Comparison of ENCODE assay signal across 9 mouse cellular contexts in the genomic region with DNA sequence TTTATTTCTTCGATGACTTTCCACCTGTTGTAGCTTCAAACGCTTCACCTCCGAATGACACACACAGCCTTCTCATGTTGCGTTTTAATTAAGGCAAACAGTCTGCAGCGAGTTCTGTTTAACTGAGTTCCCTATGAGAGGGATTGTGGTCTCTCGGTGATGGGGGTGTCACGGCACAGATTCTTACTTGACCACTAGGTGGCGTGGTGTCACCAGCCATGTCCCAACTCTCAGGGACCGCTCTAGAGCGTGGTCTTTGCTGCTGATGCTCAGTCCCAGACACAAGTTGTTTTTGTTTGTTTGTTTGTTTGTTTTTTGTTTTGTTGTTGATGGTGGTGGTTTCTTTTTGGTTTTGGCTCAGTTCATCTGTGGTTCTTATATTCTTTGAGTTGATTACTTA. TPM values are rescaled to one million over a fixed set of nuclear protein-coding genes. Genes with fewer than 3 reads are reported as not detected.
DNase-seq lines count a peak whose midpoint lies in the region; ATAC-seq and TF ChIP-seq lines count a peak whose summit lies in the region.
"Had no signal": no experiment of that assay in that cellular context is flagged by ENCODE, and none has a peak within 500 bp of the region (broad histone marks: within the 10 kb centered on the region; RNA-seq: fewer than 3 reads in every experiment).

No protein-coding gene starts in this region.

- peak; percentile 60 for DNase-seq in gastrocnemius, adult 2 months
- no peak for DNase-seq in gastrocnemius, postnatal 25 days
- peak; percentile 82 for DNase-seq in brain, embryonic 14.5 days (ENCODE audit: low read depth)
- DNase-seq in forebrain, embryonic 10.5 days (ENCODE audit: extremely low spot score, low spot score) = peak; percentile 58
- peak; percentile 53 to 67 for DNase-seq in layer of hippocampus, postnatal 14 days (ENCODE audit: low spot score in 2 of 2)
- peak; percentile 73 for DNase-seq in lung, postnatal 14 days
- peak; percentile 72 to 80 for DNase-seq in right cerebral cortex, postnatal 10 days (ENCODE audit: low spot score in 2 of 2)

- peak; percentile 87 for TF ChIP-seq CTCF in gastrocnemius, adult 2 months (IDR thresholded peaks at IDR 0.05)
- peak; percentile 94 for TF ChIP-seq CTCF in brain, embryonic 14.5 days (IDR thresholded peaks at IDR 0.05; ENCODE audit: borderline replicate concordance, extremely low read depth, insufficient read depth, insufficient read length)

- H3K36me3 ChIP-seq in forebrain, embryonic 10.5 days (replicated peaks) = peaks cover 84% of the 10 kb centered on the region
- H3K36me3 ChIP-seq in hindbrain, embryonic 13.5 days = peaks cover 76% of the 10 kb centered on the region

- intact Hi-C loops in gastrocnemius, adult 2 months (cut with DNase I) = loop anchor here (1.0 to 5.0 kb wide), 4 partner anchors 39 to 1089 kb away; no protein-coding TSS in a partner anchor

- WGBS in forebrain, embryonic 10.5 days = 20% methylated on average over 10 of the region's 10 CpGs
- 18% methylated on average over 10 of the region's 10 CpGs for WGBS in hindbrain, embryonic 13.5 days

- H3K9me3 ChIP-seq in forebrain, embryonic 10.5 days = no peaks in the 10 kb centered on the region
- no peaks in the 10 kb centered on the region for H3K9me3 ChIP-seq in hindbrain, embryonic 13.5 days
- H3K9me3 ChIP-seq: megakaryocyte, embryonic 14.5 days had no signal

- no peak overlapping the region for H3K27ac ChIP-seq in gastrocnemius, adult 2 months
- H3K27ac ChIP-seq in forebrain, embryonic 10.5 days = no peak overlapping the region
- H3K27ac ChIP-seq in hindbrain, embryonic 13.5 days = no peak overlapping the region

- ATAC-seq in hindbrain, embryonic 13.5 days (ENCODE audit: low FRiP score) = 0 out of 2 replicates have a peak, but pooled peaks have one; percentile 63

- no peak overlapping the region for H3K9ac ChIP-seq in hindbrain, embryonic 13.5 days

- no peaks in the 10 kb centered on the region for H3K27me3 ChIP-seq in forebrain, embryonic 10.5 days (ENCODE audit: poor library complexity, severe bottlenecking)
- no peaks in the 10 kb centered on the region for H3K27me3 ChIP-seq in hindbrain, embryonic 13.5 days
- H3K27me3 ChIP-seq: megakaryocyte, embryonic 14.5 days had no signal

- no peak overlapping the region for H3K4me2 ChIP-seq in hindbrain, embryonic 13.5 days

- H3K4me3 ChIP-seq in gastrocnemius, adult 2 months = no peak overlapping the region
- no peak overlapping the region for H3K4me3 ChIP-seq in forebrain, embryonic 10.5 days
- H3K4me3 ChIP-seq in hindbrain, embryonic 13.5 days = no peak overlapping the region
- H3K4me3 ChIP-seq: megakaryocyte, embryonic 14.5 days had no signal

- TF ChIP-seq POLR2A in brain, embryonic 14.5 days (IDR thresholded peaks at IDR 0.05; ENCODE audit: borderline replicate concordance, extremely low read depth, insufficient read depth, insufficient read length, poor library complexity, severe bottlenecking) = no peak

- H3K4me1 ChIP-seq in forebrain, embryonic 10.5 days = no peaks in the 10 kb centered on the region
- no peaks in the 10 kb centered on the region for H3K4me1 ChIP-seq in hindbrain, embryonic 13.5 days (replicated peaks)

RNA-seq across cellular contexts. Expression of gene Asb1, which starts 16.6 kb away (rescaled TPM):
- 10 to 100 TPM; 13.9 to 16.6 TPM for total RNA-seq in gastrocnemius, adult 2 months (2021)
- 10 to 100 TPM; 15.5 TPM for total RNA-seq in gastrocnemius, postnatal 25 days (2021)
- 15.5 and 16.9 TPM in 2 replicates for polyA plus RNA-seq in brain, embryonic 14.5 days (2012; rRNA removed)
- polyA plus RNA-seq in forebrain, embryonic 10.5 days (2016; fragmentation: Nextera tagmentation; extraction: Ambion mirVana) = 7.3 and 7.4 TPM in 2 replicates
- polyA plus RNA-seq in hindbrain, embryonic 13.5 days (2015; fragmentation: Nextera tagmentation; extraction: Ambion mirVana) = 10.1 and 10.9 TPM in 2 replicates
- 10 to 100 TPM; 44.6 to 48.5 TPM for total RNA-seq in layer of hippocampus, postnatal 14 days (2021)

RNA-seq across cellular contexts. Expression of gene Traf3ip1, which starts 29.3 kb away (rescaled TPM):
- total RNA-seq in gastrocnemius, adult 2 months (2021) = 1 to 10 TPM; 3.3 to 4.1 TPM
- 1 to 10 TPM; 2.9 to 3.2 TPM for total RNA-seq in gastrocnemius, postnatal 25 days (2021)
- 18.3 and 20.1 TPM in 2 replicates for polyA plus RNA-seq in brain, embryonic 14.5 days (2012; rRNA removed)
- polyA plus RNA-seq in forebrain, embryonic 10.5 days (2016; fragmentation: Nextera tagmentation; extraction: Ambion mirVana) = 13.1 and 13.9 TPM in 2 replicates
- polyA plus RNA-seq in hindbrain, embryonic 13.5 days (2015; fragmentation: Nextera tagmentation; extraction: Ambion mirVana) = 9.4 and 10.6 TPM in 2 replicates
- 10 to 100 TPM; 11.6 to 12.6 TPM for total RNA-seq in layer of hippocampus, postnatal 14 days (2021)
